Mouse (Mus musculus) heart, postnatal 14 days (tissue): ENCODE data around the gene Bach1. TPM values are rescaled to one million over a fixed set of nuclear protein-coding genes. Genes with fewer than 3 reads are reported as not detected.
"Not testable (repeated sequence)": the region's sequence is repeated elsewhere in the genome, so short reads cannot be mapped to it uniquely, and the experiment has no call there.

Experiments used
- DNase-seq, 2 experiments: peaks; one replicate each; pipeline ENCODE4 v3.0.0; 2021 to 2022
- intact Hi-C: fragments of 180-260 bp; cut with DNase I; formaldehyde crosslinking; loops from one replicate; pipeline ENCODE4 v1.15.1; 2025
- total RNA-seq, 2 experiments: library from RNA; stranded (reverse); gene quantifications; 2 replicates each; pipeline ENCODE4 v1.2.3; 2021

The Bach1 gene
- total RNA-seq, 2 experiments from 2014 or later: 32.5 to 34.0 TPM

GRCm38 (mm10) chr16:87676182-87676581, 22.6 kb upstream of the Bach1 start:
- intact Hi-C loops: no loop called here
- no peak for DNase-seq

- intact Hi-C loops: no loop called here
- no peak for DNase-seq
Observed at GRCm38 (mm10) chr16:87678667-87679066, 20.1 kb upstream of the Bach1 start.

GRCm38 (mm10) chr16:87680912-87681634, 17.7 kb upstream of the Bach1 start:
- no peak for DNase-seq
- intact Hi-C loops: no loop called here

GRCm38 (mm10) chr16:87681848-87682247, 16.9 kb upstream of the Bach1 start:
- intact Hi-C loops: no loop called here
- DNase-seq: no peak

- no peak for DNase-seq
Observed at GRCm38 (mm10) chr16:87686458-87686857, 12.3 kb upstream of the Bach1 start.

GRCm38 (mm10) chr16:87687346-87687745, 11.4 kb upstream of the Bach1 start:
- intact Hi-C loops: no loop called here
- DNase-seq: no peak

More at GRCm38 (mm10) chr16:87686458-87686857, 12.3 kb upstream of the Bach1 start:
- intact Hi-C loops: no loop called here

DNA sequence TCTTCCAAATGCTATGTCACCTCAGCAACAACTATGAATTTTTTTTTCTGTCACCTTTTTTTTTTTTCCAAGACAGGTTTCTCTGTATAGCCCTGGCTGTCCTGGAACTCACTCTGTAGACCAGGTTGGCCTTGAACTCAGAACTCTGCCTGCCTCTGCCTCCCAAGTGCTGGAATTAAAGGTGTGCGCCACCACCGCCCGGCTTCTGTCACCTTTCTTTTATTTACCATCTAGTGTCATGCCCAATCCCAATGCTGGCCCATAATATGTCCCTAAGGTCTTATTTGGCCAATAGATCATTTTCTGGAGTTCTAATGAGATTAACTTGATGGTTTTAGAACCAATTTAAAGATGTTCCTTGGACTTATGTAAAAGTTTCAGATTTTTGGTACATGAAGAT, 10.4 kb upstream of the Bach1 start:
- DNase-seq, intact Hi-C loops: not testable (repeated sequence)

DNA sequence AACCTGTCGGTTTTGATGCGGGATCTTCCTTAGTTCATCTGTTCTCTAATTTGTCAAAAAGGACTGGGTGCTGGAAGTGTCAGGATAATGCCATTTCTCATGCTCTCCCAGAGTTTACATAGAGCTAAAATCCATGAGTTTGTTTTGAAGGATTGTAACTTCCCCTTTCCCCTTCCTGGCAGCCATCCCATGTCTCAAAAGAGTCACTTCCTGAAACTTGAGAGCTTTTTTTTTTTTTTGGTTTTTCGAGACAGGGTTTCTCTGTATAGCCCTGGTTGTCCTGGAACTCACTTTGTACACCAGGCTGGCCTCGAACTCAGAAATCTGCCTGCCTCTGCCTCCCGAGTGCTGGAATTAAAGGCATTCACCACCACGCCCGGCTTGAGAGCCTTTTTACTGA, 9.9 kb upstream of the Bach1 start:
- intact Hi-C loops: not testable (repeated sequence)
- peak; percentile 29 to 44 for DNase-seq

- DNase-seq: peak; percentile 49 to 62
- intact Hi-C loops: no loop called here
Observed at GRCm38 (mm10) chr16:87689225-87689624, 9.5 kb upstream of the Bach1 start.

DNA sequence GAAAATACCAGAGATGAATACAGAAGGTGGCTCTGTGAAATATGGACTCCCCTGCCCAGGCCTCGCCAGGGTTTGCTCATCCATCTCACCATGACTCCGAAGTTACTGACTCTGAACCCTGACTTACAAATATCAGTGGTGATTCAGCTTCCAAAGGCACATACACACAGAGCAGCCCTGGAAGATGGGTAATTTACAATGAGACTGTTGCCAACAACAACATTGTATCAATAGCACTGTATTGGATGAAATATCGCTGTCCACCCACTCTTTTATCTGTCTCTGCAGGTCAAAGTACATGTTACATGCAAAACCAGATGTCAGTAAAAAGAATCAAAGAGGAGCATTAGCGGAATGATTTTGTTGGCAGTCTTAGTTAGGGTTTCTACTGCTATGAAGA, 8.2 kb upstream of the Bach1 start:
- intact Hi-C loops: no loop called here
- no peak for DNase-seq

- intact Hi-C loops: no loop called here
- no peak for DNase-seq
Observed at GRCm38 (mm10) chr16:87691102-87691501, 7.6 kb upstream of the Bach1 start.

GRCm38 (mm10) chr16:87692591-87692990, 6.2 kb upstream of the Bach1 start:
- DNase-seq: no peak
- intact Hi-C loops: no loop called here

DNA sequence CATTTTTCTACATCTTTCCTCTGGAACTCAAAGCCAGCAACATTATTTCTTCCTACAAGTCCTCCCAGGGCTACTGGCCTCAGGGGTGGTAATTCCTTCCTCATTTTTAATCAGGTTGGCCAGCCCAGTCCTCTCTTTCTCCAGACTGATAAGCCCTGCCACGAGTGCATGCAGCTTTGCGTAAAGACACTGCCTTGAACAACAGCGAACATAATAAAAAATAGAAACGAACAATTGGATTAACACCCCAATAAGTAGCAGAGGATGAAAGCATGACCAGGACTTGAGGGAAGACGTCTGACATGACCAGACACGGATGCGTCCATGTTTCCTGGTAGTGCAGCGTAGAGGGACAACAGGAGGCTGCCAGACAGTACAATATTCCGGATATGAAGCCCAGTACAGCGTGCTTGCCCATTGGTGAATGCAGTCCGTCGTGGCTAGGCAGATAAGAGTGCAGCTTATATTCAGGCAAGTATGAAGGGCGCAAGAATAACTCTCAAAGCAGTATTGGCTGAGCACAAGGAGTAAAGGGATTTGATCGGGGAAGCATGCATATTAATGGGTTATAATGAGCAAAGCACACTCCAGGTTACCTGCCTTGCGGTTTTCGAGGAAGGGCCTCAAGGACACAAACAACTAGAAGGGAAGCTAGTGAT, 909 bp upstream of the Bach1 start:
- intact Hi-C loops: loop anchor here (5.0 kb wide), 2 partner anchors 36 to 1896 kb away; partner anchors contain the start of gene Adamts1

GRCm38 (mm10) chr16:87699306-87699692, 554 bp downstream of the Bach1 start:
- intact Hi-C loops: loop anchor here (5.0 kb wide), 2 partner anchors 37 to 1897 kb away; partner anchors contain the start of gene Adamts1
- no peak for DNase-seq

More for the DNA sequence above, 909 bp upstream of the Bach1 start:
- DNase-seq: no peak

GRCm38 (mm10) chr16:87699693-87700394, 1.1 kb downstream of the Bach1 start:
- intact Hi-C loops: loop anchor here (5.0 kb wide), 3 partner anchors 38 to 1898 kb away; partner anchors contain the start of gene Adamts1

GRCm38 (mm10) chr16:87700395-87700765, 1.6 kb downstream of the Bach1 start:
- DNase-seq: no peak
- intact Hi-C loops: loop anchor here (5.0 kb wide), 1 partner anchor 47 kb away; no protein-coding TSS in a partner anchor

More at GRCm38 (mm10) chr16:87699693-87700394, 1.1 kb downstream of the Bach1 start:
- DNase-seq: peak; percentile 39 to 45

- no peak for DNase-seq
- intact Hi-C loops: loop anchor here (5.0 kb wide), 1 partner anchor 45 kb away; no protein-coding TSS in a partner anchor
Observed at GRCm38 (mm10) chr16:87701891-87702290, 3.1 kb downstream of the Bach1 start.

GRCm38 (mm10) chr16:87702881-87703280, 4.1 kb downstream of the Bach1 start:
- no peak for DNase-seq
- intact Hi-C loops: loop anchor here (5.0 kb wide), 1 partner anchor 44 kb away; no protein-coding TSS in a partner anchor

GRCm38 (mm10) chr16:87704225-87704624, 5.5 kb downstream of the Bach1 start:
- intact Hi-C loops: loop anchor here (5.0 kb wide), 1 partner anchor 43 kb away; no protein-coding TSS in a partner anchor
- no peak for DNase-seq

DNA sequence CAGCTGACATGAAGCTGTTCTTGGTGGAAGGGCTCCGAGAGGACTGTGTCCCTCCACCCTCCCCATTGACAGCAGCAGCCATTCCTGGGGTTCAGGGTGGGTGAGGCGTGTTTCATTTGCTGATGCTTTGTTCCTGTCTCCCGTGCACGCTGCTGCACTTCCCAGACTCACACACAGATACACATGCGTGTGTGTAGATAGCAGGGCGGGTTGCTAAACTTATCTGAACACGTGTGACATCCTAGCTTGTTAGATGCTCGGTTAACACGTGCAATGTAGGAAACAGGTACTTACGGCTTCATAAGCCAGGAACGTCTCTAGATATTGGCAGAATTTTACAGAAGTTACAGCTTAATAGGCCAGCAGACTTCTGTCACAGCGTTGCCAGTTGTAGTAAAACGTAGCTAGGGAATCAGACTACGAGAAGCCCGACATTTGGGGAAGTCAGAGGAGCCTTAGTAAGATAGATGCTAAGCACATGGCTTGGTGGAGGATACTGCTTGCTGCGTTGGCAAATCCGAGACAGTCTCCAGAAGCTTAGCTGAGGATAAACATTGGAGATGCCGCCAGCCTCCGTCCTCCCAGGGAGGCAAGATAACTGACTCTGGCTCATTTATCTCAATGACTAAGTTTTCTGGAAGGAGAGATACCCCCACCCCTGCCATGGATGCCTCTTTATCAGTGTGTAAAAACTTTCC, 7.3 kb downstream of the Bach1 start:
- intact Hi-C loops: no loop called here
- no peak for DNase-seq
